Mouse (Mus musculus): ENCODE data around the gene Hibch.

Gene Hibch

DNA sequence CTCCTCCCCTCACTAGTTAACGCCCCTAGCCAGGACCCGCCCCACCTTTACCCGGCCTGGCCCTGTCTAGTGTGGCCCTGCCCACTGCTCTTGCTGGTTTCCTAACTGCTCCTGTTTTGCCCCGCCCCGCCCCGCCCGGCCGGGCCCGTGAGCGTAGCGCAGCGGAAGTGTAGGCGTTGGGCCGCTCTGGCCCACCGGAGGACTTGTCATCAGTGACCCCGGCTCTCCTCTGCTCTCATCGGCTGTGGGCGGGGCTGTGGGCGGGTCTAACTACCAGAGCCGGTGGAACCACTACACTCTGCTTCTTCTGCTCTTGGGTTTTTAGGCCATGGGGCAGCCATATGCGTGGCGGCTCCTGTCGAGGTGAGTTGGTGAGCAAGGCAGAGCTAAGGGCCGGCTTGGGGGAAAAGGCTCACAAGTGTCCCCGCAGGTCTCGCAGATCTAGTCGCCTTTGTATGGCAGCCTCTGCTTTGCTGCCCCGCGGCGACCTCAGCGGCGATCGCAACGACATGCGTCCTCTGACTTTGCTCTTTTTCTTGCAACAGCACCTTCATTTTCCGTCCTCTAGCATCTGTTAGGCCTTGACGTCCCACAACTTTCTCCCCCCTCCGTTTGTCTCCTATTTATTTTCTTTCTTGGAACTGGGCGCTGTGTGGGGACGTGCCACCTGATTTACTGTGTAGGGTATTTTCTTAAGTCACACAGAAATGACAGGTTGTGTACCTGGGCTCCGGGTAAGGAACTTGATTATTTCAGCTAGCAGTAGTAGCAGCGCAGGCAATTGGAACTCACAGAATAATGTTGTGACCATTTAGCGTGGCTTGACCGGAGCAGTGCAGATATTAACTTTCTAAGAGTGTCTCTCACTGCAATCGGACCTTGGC is at the start of gene Hibch:
Gene Hibch (plus strand): TSS at position 148 of the 884 bp plus-strand sequence.
- under 1% methylated on average over 45 of the region's 45 CpGs for whole genome bisulfite sequencing

DNA sequence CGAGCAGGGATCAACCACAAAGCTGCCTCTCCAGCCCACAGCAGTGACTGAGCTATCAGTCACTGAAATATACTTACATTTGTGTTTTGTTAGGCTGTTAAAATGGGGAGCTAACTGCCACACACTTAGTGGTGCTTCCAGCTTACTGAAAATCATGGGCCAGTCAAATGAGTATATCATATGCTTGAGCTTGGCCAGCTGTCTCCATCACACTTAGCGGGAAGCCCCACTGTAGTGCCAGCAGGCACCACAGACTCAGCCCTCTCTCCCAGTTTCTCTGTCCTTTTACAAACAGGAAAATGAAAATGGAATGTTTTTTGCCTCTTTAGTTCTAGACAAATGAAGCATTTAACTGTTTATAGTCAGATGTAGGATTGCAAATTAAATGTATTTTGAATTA is 48.8 kb upstream of the Hibch start:
- 77% methylated on average over 2 of the region's 2 CpGs for WGBS

GRCm38 (mm10) chr1:52799056-52799726 is 45.5 kb upstream of the Hibch start:
- 34% methylated on average over 10 of the region's 10 CpGs for WGBS

DNA sequence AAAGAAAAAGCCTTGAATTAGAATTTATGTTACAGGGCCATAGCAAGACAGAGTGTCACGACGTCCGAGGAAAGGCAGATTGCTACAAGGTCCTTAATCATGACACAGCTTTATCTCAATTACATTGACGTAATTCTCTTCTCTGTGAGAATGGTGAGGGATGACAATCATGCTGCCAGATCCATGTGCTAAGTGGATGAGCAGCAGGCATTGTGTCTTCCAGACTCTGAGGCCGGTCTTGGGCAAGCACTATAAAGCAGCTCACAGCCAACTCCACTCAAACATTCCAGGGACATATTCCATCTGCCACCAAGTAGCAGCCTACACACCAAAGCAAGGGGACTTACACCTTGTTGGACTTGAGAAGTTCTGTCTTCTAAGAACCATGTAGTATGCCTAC is 45.0 kb upstream of the Hibch start:
- WGBS, result 35% methylated on average over 5 of the region's 5 CpGs

DNA sequence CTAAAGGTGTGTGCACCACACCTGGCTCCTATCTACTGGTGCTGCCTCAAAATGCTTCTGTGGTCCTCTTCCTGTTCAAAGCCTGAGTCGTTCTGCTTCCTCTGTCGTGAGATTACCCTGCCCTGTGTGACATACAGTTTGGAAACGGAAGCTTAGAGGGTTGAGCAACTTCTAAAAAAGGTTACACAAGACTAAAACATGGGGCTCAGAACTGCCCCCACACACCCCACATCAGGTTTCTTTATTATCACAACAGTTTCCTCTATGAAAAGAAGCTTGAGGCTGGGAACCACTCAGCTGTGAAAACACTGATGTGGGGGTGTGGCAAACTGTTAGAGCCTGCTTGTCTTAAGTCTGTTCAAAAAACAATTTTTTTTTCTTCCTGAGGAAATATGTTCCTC is 44.4 kb upstream of the Hibch start:
- WGBS, result 39% methylated on average over 3 of the region's 3 CpGs

DNA sequence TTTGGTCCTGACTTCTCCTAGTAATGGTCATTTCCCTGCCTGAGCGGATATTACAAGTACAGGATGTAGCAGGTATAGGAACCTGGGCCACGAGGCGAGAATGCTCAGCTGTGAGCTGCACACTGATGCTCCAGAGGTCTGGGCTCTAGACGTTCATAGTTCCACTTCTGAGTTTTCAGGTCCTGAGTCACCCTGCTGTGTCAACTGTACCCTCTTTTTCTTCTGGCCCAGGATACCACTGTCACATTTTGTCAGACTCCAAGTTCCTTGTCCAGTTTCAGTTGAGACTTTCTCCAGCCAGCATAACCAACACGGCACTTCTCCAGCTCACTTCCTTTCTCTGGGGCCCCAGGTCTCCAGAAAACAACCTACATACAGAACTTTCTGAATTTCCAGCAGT is 43.1 kb upstream of the Hibch start:
- WGBS, result 83% methylated on average over 5 of the region's 5 CpGs

GRCm38 (mm10) chr1:52802406-52802975 is 42.2 kb upstream of the Hibch start:
- 72% methylated on average over 5 of the region's 5 CpGs for WGBS

- 92% methylated on average over 1 of the region's 1 CpGs for WGBS
Observed at GRCm38 (mm10) chr1:52805041-52805440, 39.7 kb upstream of the Hibch start.

DNA sequence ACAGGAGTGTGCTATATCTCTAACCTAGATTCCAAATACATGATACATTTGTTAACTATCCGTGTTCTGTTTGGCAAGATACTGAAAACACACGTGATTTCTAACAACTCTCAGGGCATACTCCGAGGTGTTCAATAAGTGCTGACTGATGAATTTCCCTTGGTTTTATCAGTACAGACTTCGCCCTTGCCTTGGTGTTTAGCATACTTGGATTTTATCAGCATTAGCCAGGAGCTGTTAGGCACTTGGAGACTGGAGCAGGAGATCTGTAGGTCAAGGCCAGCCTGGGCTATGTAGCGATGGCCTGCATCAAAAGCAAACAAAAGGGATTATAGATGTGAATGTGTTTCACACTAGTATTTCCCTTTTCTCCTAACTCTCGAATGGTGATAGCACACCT is 36.3 kb upstream of the Hibch start:
- WGBS, result 90% methylated on average over 6 of the region's 6 CpGs

- WGBS, result 13% methylated on average over 13 of the region's 13 CpGs
Observed at GRCm38 (mm10) chr1:52816232-52816891, 28.4 kb upstream of the Hibch start.

DNA sequence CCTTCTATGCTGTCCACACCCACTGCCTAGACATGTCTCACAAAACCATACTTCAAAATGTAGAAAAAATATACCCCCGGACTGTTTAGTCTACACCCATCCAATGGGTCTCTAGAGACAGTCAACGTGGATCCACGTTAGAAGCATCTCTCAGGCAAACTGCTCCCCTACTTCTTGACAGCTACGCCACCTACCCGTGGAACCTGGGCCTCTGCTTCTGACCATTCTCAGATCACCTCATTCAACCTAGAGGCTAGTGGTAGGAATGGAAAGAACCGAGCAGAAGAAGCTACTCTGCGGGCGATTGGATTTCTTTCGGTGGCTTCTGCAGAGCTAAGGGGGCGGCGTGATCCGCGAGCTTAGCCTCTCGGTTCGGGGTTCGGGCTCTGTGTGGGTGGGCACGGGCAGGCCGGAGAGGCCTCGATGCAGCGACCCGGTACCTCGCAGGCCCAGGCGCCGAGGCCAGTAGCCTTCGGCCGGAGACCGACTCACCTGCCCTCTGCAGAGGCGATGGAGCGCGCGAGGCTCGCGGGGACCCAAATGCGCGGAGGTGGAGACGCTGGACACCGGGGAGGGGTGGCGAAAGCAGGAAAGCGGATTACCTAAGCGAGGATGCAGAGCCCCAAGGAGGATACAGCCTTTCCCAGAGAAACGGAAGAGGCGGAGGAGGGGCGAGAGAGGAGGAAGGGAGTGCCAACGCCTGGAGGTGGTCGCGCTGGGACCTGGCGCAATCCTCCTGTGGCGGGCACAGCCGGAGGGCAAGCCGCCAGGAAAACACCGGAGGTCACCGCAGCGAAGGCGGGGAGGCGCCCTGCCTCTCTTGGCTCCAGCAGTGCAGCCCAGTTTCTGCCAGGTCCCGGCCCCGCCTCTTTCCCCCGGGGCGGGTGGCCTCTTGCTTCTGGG is 27.6 kb upstream of the Hibch start, which contains the start of gene Inpp1:
Gene Inpp1 (minus strand): TSS at position 779 of the 903 bp plus-strand sequence.
- under 1% methylated on average over 59 of the region's 59 CpGs for WGBS

DNA sequence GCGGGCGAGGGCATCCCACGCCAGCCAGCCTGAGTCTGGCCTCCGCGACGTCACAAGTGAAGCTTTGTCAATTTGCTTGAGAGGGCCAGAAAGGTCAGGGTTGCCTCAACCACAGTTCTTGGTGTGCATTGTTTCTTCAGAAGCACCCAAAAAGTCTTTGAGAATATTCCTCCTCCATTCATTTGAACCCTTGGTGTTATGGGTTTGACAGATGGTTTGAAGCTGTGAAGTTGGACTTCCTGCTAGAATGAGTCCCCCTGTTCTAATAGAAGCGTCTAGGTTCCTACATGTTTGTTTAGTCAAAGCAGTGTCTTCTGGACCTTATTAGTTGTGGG is 26.9 kb upstream of the Hibch start:
- 3% methylated on average over 7 of the region's 7 CpGs for whole genome bisulfite sequencing

- WGBS, result 97% methylated on average over 3 of the region's 3 CpGs
Observed at GRCm38 (mm10) chr1:52839099-52839498, 5.6 kb upstream of the Hibch start.

DNA sequence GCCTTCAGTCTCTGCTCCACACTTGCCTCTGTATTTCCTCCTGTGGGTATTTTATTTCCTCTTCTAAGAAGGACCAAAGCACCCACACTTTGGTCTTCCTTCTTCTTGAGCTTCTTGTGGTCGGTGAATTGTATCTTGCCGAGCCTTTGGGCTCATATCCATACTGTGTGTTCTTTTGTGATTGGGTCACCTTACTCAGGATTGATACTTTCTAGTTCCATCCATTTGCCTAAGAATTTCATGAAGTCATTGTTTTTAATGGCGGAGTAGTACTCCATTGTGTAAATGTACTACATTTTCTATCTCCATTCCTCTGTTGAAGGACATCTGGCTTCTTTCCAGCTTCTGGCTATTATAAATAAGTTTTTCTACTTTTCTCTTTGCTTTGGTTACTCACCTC is 375 bp upstream of the Hibch start:
- WGBS, result 16% methylated on average over 3 of the region's 3 CpGs

DNA sequence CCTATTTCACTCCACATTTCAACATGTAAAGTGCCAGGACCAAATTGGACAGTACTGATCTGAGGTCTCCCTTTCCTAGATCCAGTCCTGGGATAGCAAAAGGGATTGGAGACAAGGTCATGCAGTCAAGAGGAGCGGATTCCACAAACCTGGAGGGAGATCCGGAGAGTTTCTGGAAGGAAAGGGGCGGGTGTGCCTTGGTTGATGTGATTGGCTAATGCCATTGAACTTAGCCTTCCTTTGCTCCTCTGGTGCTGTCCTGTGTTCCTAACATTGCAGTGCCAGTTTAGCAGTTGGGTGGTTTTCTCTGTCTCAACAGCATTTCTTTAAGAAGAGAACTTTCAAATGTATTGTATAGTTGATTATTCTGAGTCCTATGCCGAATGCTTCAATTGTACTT is 1.8 kb downstream of the Hibch start:
- WGBS, result 93% methylated on average over 4 of the region's 4 CpGs

- 80% methylated on average over 4 of the region's 4 CpGs for WGBS
Observed at GRCm38 (mm10) chr1:52849422-52849821, 4.7 kb downstream of the Hibch start.

GRCm38 (mm10) chr1:52854029-52854428 is 9.3 kb downstream of the Hibch start:
- 67% methylated on average over 1 of the region's 1 CpGs for WGBS

GRCm38 (mm10) chr1:52855904-52856601 is 11.3 kb downstream of the Hibch start:
- WGBS, result 88% methylated on average over 7 of the region's 7 CpGs

GRCm38 (mm10) chr1:52864220-52864619 is 19.5 kb downstream of the Hibch start:
- 96% methylated on average over 1 of the region's 1 CpGs for WGBS

DNA sequence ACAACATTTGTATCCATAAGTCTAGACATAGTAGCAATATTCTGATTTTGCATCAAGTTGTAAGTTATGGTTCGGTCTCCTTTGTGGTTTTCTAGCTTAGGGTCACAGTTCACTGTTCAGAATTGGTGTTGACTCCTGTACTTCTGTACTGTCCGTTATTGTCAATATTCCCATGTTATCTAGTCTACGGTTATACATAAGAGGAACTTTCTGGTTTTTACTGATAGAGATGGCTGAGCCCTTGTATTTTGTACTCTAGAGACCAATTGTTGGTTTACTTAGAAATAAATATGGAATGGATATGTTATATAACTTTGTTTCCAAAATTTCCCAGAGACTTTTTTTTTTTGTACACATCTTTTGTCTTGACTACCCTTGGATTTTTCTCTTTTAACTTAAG is 21.3 kb downstream of the Hibch start:
- 94% methylated on average over 3 of the region's 3 CpGs for WGBS

DNA sequence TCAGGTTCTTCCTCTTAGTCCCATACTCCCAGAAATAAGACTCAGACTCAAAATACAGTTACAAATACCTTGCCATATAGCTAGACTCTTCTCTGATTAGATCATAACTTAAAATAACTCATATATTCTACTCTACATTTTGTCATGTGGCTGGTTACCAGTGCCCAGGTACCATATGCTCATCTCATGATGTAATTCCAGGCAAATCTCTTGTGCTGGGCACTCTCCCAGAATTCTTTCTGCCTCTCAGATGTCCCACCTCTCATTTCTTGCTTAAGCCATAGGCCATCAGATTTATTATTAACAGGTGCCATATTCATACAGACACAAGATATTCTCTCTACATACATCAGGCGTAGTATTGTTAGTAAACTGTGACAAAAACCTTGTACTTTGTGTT is 23.1 kb downstream of the Hibch start:
- 85% methylated on average over 1 of the region's 1 CpGs for WGBS
